Mouse (Mus musculus): ENCODE results near the gene Hnrnpa3.
"Not testable (repeated sequence)": the region's sequence is repeated elsewhere in the genome, so short reads cannot be mapped to it uniquely, and the experiment has no call there.

Gene Hnrnpa3

GRCm38 (mm10) chr2:75658727-75659628, at the start of gene Hnrnpa3:
Hnrnpa3 (plus strand) TSS chr2:75659261.
- DNase-seq (ENCODE audit: low spot score in 2 of 2): peak; percentile 95 to 98

GRCm38 (mm10) chr2:75609971-75610370, 49.1 kb upstream of the Hnrnpa3 start:
- DNase-seq (ENCODE audit: low spot score in 2 of 2): no peak

- DNase-seq (ENCODE audit: low spot score in 2 of 2): not testable (repeated sequence)
These were observed 48.5 kb upstream of the Hnrnpa3 start for GRCm38 (mm10) chr2:75610602-75611001.

GRCm38 (mm10) chr2:75611041-75611805, 47.8 kb upstream of the Hnrnpa3 start:
- no peak for DNase-seq (ENCODE audit: low spot score in 2 of 2)

DNA sequence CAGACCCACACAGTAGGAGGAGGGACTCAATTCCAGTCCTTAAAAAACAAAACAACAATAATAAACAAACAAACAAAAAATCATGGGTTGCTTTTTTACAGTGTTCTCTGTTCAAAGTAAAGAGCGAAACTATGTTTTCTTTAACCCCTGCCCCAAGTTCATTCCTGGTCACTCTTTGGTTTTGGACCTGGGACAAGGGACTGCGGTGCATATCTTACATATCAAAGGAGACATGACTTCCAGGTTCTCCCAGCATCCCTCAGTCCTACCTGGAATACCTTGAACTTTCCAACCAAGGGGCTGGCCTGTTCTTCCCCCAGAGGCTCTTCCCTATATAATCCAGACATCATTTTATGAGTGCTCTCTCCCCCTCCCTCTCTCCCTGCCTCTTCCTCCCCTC, 47.1 kb upstream of the Hnrnpa3 start:
- no peak for DNase-seq (ENCODE audit: low spot score in 2 of 2)

GRCm38 (mm10) chr2:75612981-75613567, 46.0 kb upstream of the Hnrnpa3 start:
- DNase-seq (ENCODE audit: low spot score in 2 of 2): peak; percentile 84 to 85

DNA sequence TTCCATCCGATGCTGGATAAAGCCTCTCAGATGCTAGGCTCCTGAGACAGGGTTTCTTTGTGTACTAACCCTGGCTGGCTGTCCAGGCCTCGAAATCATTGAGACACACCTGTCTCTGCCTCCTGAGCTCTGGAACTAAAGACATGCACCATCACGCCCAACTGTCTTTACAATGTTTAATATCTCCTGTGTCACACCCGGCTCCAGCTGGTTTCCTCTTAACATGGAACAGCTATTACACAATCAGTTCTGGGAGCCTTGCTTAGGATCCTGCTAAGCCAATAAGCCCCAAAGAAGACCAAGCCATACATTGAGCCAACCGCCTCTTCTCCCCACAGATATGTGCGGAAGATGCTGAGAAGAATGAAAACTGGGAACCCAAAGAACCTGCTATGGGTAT, 44.5 kb upstream of the Hnrnpa3 start:
- DNase-seq (ENCODE audit: low spot score in 2 of 2): no peak

DNA sequence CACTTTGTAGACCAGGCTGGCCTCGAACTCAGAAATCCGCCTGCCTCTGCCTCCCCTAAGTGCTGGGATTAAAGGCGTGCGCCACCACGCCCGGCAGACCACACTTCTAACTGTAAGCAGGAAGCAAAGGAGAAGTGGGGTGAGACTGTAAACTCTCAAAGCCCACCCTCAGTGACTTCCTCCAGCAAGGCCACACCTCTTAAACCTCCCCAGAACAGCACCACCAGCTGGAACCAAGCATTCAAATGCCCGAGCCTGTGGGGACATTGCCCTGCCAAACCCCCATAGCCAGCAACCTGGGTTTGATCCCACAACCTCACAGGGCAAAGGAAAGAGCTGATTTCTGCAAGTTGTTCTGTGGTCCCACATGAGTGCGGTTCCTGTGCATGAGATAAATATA, 42.1 kb upstream of the Hnrnpa3 start:
- DNase-seq (ENCODE audit: low spot score in 2 of 2): no peak

DNA sequence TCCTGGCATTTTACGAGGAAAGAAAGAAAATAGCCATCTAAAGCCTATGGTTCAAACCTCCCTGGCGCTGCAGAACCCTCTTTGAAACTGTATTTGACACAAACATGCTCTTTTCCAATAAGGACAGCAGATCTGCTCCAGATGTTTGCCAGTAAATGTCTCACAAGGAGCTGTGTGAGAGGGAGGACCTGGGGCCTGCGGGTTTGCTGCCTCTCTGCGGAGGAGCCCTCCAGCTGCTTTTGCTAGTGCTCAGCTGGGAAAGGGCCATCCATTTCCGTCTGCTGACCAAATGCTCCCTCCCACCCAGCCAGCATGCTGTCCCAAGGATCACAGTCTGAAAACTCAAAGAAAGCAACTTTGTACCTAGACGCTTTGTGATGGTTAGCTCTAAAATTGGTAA, 40.3 kb upstream of the Hnrnpa3 start:
- DNase-seq (ENCODE audit: low spot score in 2 of 2): no peak

DNA sequence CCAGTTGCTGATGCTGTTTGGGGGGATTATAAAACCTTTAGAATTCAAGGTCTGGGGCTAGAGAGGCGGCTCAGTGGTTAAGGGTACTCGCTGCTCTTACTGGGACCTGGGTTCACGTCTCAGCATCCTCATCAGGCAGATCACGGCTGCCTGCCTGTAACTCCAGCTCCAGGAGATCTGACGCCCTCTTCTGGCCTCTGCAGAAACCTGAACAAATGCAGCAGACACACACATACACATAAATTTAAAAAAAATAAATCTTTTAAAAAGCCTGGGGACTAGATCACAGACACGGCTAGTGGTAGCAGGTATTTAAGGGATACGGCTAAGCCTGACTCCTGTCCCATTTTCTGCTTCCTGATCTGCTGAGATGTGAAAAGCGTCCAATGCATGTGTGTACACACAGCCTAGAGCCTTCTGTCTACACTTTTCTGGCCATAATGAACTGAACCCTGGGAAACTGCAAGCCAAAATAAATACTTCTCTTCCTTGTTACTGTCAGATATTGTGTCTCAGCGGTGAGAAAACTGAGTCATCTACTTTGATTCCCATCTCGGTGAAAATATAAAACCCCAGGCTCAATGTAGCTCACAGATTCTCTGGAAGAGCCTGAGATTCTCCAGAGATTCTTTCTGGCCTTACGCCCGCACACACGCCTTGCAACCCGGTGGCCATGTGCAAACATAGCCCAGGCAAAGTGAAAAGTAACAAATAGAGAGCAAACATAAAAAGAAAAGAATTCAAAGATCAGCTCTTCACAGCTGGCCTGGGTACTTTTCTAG, 37.0 kb upstream of the Hnrnpa3 start:
- DNase-seq (ENCODE audit: low spot score in 2 of 2): no peak

DNA sequence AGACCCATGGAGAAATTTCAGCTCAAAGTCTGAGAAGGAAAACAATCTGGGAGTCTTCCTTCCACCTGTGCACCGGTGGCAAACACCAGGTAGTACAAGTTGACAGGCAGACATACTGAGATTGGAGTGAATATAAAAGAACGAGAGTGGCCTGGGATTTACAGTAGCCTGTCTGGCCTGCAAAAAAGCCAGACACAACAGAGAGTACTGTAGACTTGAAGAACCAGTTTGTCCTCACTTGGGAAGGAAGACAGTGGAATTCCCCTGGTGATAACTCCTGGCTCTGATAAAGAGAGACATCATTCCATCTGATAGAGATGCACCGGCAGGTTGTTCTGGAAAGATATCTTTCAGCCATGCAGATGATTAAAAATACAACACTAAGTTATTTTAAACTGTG, 34.0 kb upstream of the Hnrnpa3 start:
- DNase-seq (ENCODE audit: low spot score in 2 of 2): no peak

GRCm38 (mm10) chr2:75626597-75627440, 32.2 kb upstream of the Hnrnpa3 start:
- DNase-seq (ENCODE audit: low spot score in 2 of 2): no peak

DNA sequence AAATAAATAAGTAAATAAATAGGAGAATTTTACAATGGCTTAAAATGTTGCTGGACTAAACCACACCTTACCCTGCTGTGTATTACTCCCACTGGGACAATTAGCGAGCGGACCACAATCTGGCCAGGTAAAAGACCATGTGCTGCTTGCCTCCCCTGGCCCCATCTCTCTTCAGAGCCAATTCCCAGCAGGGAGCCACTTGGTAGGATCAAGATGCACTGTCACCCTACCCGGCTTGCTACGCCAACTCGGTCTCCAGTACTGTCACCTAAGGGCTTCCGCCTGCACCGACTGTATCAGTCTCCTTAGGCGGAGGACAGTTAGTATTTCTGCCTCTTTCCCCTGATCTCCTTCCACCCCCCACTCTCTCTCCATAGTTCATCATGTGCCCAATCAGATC, 30.6 kb upstream of the Hnrnpa3 start:
- no peak for DNase-seq (ENCODE audit: low spot score in 2 of 2)

GRCm38 (mm10) chr2:75631421-75631820, 27.6 kb upstream of the Hnrnpa3 start:
- DNase-seq (ENCODE audit: low spot score in 2 of 2): no peak

DNA sequence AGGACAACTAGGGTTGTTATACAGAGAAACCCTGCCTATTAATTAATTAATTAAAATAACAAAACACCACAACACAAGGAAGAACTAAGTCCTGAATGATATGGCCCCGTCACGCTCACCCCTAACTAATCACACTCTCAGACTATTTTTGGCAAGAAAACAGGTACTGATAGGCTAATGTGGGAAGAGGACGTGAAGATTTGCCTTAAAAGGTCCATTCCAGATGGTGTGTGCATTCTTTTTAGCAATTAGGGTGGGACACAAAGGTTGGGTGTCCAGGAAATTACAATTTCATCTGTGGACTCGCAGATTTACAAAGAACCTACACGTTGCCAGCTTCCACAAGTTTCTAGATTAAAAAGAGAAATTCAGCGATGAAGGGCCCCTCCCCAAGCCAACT, 27.0 kb upstream of the Hnrnpa3 start:
- DNase-seq (ENCODE audit: low spot score in 2 of 2): no peak

DNA sequence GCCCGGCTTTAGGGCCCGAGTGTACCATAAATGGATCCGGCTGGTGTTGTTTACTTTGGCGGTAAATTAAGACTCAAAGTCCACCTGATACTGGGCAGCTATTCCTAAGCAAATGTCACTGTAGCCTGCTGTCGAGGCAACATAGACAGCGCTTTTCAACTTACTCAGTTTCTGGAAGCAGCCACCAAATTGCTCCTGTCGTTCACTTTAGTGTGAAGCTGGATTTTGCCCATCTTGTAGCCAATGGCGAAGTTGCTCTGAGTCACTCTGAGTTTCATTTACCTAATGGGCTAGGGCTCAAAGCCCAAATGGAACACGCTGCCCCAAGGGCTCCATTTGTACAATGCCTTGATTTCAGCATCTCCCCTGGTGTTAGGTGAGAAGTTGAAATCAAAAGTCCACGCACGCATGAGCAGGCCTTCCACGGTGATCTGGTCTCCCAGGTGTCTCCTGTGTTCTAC, 26.3 kb upstream of the Hnrnpa3 start:
- DNase-seq (ENCODE audit: low spot score in 2 of 2): no peak

GRCm38 (mm10) chr2:75633381-75633780, 25.7 kb upstream of the Hnrnpa3 start:
- DNase-seq (ENCODE audit: low spot score in 2 of 2): no peak

DNA sequence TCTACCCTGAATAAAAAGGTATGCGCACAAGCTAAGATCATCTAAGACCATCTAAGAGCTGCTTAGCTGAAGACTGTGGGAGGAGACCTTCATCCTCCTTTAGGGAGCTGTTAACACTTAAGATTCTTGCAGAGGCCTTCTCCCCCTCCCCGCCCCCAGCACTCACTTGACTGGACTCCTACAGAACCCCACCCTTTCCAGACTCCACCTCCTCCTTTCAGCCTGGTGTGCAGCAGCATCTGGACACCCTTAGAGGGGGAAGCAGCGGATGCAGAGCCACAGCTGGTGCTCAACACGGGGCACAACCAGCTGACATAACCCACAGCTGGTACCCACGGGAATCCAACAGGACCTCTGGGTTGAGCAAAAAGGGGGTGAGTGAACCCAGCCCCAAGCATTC, 25.3 kb upstream of the Hnrnpa3 start:
- no peak for DNase-seq (ENCODE audit: low spot score in 2 of 2)

GRCm38 (mm10) chr2:75634431-75634830, 24.6 kb upstream of the Hnrnpa3 start:
- DNase-seq (ENCODE audit: low spot score in 2 of 2): not testable (repeated sequence)

- DNase-seq (ENCODE audit: low spot score in 2 of 2): no peak
These were observed 22.6 kb upstream of the Hnrnpa3 start for GRCm38 (mm10) chr2:75636261-75637054.
